In genomic region chr6:94401061-94401591, GRCm38 (mm10) we compare ENCODE assay signal across 8 mouse cellular contexts.
DNase-seq lines count a peak whose midpoint lies in the region; ATAC-seq and TF ChIP-seq lines count a peak whose summit lies in the region.

No protein-coding gene starts in this region.

- H3K27me3 ChIP-seq in E14TG2a.4 (ENCODE audit: insufficient read depth, low read length): no peaks in the 10 kb centered on the region
- H3K27me3 ChIP-seq in forebrain, embryonic 11.5 days (ENCODE audit: control insufficient read depth, insufficient read depth, low read length): no peaks in the 10 kb centered on the region
- no peaks in the 10 kb centered on the region for H3K27me3 ChIP-seq in midbrain, postnatal 0 days (ENCODE audit: insufficient read depth, low read length)
- no peaks in the 10 kb centered on the region for H3K27me3 ChIP-seq in liver, embryonic 12.5 days (replicated peaks)

- intact Hi-C loops in heart, postnatal 10 days (cut with DNase I): loop anchor here (2.0 to 5.0 kb wide), 2 partner anchors 184 to 320 kb away; no protein-coding TSS in a partner anchor

- TF ChIP-seq POLR2A in brain, embryonic 14.5 days (IDR thresholded peaks at IDR 0.05; ENCODE audit: borderline replicate concordance, extremely low read depth, insufficient read depth, insufficient read length, poor library complexity, severe bottlenecking): no peak

- H3K4me1 ChIP-seq in E14TG2a.4 (replicated peaks; ENCODE audit: low read depth, low read length): peaks cover 8% of the 10 kb centered on the region
- peaks cover 15% of the 10 kb centered on the region for H3K4me1 ChIP-seq in forebrain, embryonic 11.5 days (replicated peaks; ENCODE audit: control insufficient read depth, insufficient read depth, low read length)
- peaks cover 5% of the 10 kb centered on the region; the same call in 1 of the 2 replicates for H3K4me1 ChIP-seq in midbrain, postnatal 0 days (ENCODE audit: insufficient read depth, low read length)
- no peaks in the 10 kb centered on the region for H3K4me1 ChIP-seq in liver, embryonic 12.5 days

- H3K36me3 ChIP-seq in E14TG2a.4 (ENCODE audit: insufficient read depth, low read length): no peaks in the 10 kb centered on the region
- no peaks in the 10 kb centered on the region for H3K36me3 ChIP-seq in forebrain, embryonic 11.5 days (ENCODE audit: control insufficient read depth, insufficient read depth, low read length)
- H3K36me3 ChIP-seq in midbrain, postnatal 0 days (ENCODE audit: insufficient read depth, low read length): no peaks in the 10 kb centered on the region
- H3K36me3 ChIP-seq in liver, embryonic 12.5 days: no peaks in the 10 kb centered on the region

- 0 out of 2 replicates have a peak overlapping the region, but pooled peaks have one; percentile 54 for H3K4me3 ChIP-seq in E14TG2a.4 (replicated peaks; ENCODE audit: low read length)
- peak overlapping the region; percentile 8; the same call in 1 of the 2 replicates for H3K4me3 ChIP-seq in forebrain, embryonic 11.5 days (ENCODE audit: low read depth, low read length)
- peak overlapping the region; percentile 22 for H3K4me3 ChIP-seq in midbrain, postnatal 0 days (ENCODE audit: low read depth, low read length)
- no peak overlapping the region for H3K4me3 ChIP-seq in liver, embryonic 12.5 days

- no peak for TF ChIP-seq CTCF in E14TG2a.4 (conservative IDR thresholded peaks at IDR 0.05; ENCODE audit: low read length)
- no peak for TF ChIP-seq CTCF in brain, embryonic 14.5 days (IDR thresholded peaks at IDR 0.05; ENCODE audit: borderline replicate concordance, extremely low read depth, insufficient read depth, insufficient read length)
- TF ChIP-seq CTCF in midbrain, postnatal 0 days (IDR thresholded peaks at IDR 0.05): peak; percentile 29

- H3K4me2 ChIP-seq in forebrain, embryonic 11.5 days (ENCODE audit: low read depth, low read length, severe bottlenecking): peak overlapping the region; percentile 38; the same call in 1 of the 2 replicates
- peak overlapping the region; percentile 54 for H3K4me2 ChIP-seq in midbrain, postnatal 0 days (ENCODE audit: low read depth, low read length, poor library complexity, severe bottlenecking)
- no peak overlapping the region for H3K4me2 ChIP-seq in liver, embryonic 12.5 days

- H3K9me3 ChIP-seq in E14TG2a.4 (ENCODE audit: low read length): no peaks in the 10 kb centered on the region
- H3K9me3 ChIP-seq in forebrain, embryonic 11.5 days (ENCODE audit: control insufficient read depth, low read length): no peaks in the 10 kb centered on the region
- H3K9me3 ChIP-seq in midbrain, postnatal 0 days (ENCODE audit: low read length): no peaks in the 10 kb centered on the region
- H3K9me3 ChIP-seq in liver, embryonic 12.5 days (replicated peaks): no peaks in the 10 kb centered on the region

- peak overlapping the region; percentile 26; the same call in 1 of the 2 replicates for H3K27ac ChIP-seq in forebrain, embryonic 11.5 days (ENCODE audit: low read depth, low read length)
- H3K27ac ChIP-seq in midbrain, postnatal 0 days (ENCODE audit: low read depth, low read length): 0 out of 2 replicates have a peak overlapping the region, but pooled peaks have one; percentile 18
- H3K27ac ChIP-seq in liver, embryonic 12.5 days: no peak overlapping the region

- 20% methylated on average over 14 of the region's 14 CpGs for WGBS in forebrain, embryonic 11.5 days
- 11% methylated on average over 14 of the region's 14 CpGs for WGBS in midbrain, postnatal 0 days
- 56% methylated on average over 14 of the region's 14 CpGs for WGBS in liver, embryonic 12.5 days (ENCODE audit: insufficient replicate concordance)

- ATAC-seq in forebrain, embryonic 11.5 days (replicated peaks; ENCODE audit: low FRiP score): peak; percentile 75
- peak; percentile 56; the same call in 1 of the 2 replicates for ATAC-seq in midbrain, postnatal 0 days (ENCODE audit: low FRiP score)
- ATAC-seq in liver, embryonic 12.5 days: no peak

- peak; percentile 89 for DNase-seq in brain, embryonic 14.5 days (ENCODE audit: low read depth)
- peak; percentile 52 for DNase-seq in forebrain, embryonic 11.5 days (ENCODE audit: low spot score)
- peak; percentile 35 to 39 for DNase-seq in kidney, postnatal 4 days
- peak; percentile 58 for DNase-seq in midbrain, postnatal 0 days (ENCODE audit: low spot score)
- no peak for DNase-seq in heart, postnatal 10 days
- no peak for DNase-seq in ovary, postnatal 14 days (ENCODE audit: low spot score)

- H3K9ac ChIP-seq in forebrain, embryonic 11.5 days (ENCODE audit: low read length): no peak overlapping the region
- H3K9ac ChIP-seq in midbrain, postnatal 0 days (replicated peaks; ENCODE audit: low read length, poor library complexity, severe bottlenecking): no peak overlapping the region; the same call in 1 of the 2 replicates
- H3K9ac ChIP-seq in liver, embryonic 12.5 days: no peak overlapping the region

Comparison
In these comparisons a context has a peak if more than half of its experiments do, and no peak if none do; other contexts are left out.
1. DNase-seq: peak in brain, embryonic 14.5 days (single experiment), forebrain, embryonic 11.5 days (single experiment), kidney, postnatal 4 days (2 of 2) and midbrain, postnatal 0 days (single experiment); none in heart, postnatal 10 days (0 of 2) and ovary, postnatal 14 days (single experiment).